Mouse (Mus musculus): ENCODE measurements around the gene Ncapg. TPM values are rescaled to one million over a fixed set of nuclear protein-coding genes. Genes with fewer than 3 reads are reported as not detected.

The Ncapg gene
- total RNA-seq, 4 experiments from 2014 or later: 0.46 to 1.7 (median 1.1) TPM

DNA sequence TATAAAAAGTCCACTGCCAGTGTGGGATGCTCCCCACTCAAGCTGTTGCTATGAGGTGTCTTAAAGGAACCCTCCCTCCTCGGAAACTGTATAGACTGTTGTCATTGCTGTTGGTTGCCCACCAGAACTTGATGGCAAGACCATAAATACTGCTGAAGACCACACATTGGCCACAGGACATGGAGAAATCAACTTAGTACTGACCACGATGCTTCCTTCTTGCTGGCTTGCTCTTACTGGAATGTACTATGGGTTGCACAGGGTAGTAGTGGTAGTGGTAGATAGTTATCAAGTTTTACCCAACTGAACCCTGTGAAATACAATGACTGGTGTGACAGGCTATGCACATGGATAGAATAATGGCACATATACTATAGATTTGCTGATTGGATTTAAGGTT is 37.1 kb downstream of the Ncapg start:
- DNase-seq: no peak

DNA sequence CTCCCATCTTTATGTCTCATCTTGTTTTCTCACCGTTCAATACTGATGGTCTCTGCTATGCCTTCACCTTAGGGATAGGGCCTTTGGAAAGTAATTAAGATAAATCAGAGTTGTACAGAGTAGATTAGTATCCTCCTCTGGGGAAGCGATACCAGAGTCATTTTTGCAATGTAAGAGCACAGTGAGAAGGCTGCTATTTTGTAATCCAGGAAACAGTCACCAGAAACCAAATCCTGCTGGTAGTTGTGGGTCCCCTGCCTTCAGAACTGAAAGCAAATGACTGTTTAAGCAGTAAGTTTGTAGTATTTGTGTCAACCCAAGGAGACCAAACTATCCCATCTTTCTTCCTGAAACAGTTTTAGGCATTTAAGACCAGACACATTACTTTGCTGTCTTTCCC is 39.9 kb downstream of the Ncapg start:
- no peak for DNase-seq

DNA sequence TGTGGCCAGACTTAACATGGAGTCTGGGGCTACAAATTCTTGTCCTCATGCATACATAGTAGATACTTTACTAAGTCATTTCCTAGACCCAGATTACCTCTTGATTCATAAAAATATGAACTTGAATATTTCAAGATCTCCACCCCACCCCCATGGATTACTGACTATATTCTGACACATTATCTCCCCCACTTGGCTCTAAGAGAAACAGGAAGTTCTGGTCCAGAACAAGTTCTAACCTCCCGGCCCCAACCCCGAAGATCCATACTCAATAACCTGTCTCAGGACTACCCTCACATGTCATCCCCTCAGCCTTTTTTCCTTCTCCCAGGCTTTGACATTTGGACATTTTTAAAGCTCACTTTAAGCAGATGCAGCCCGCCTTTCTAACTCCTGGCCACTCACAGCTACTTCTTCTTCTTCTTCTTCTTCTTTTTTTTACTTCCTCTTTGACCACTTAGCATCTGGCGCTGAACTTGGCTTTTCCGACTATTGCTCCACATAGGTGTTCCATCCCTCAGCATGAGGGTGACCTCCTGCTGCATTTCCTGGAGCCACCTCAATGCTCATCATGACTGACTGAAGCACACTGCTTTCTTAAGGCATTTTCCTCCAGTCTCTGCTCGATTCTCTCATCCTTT is 49.2 kb downstream of the Ncapg start:
- DNase-seq: no peak

DNA sequence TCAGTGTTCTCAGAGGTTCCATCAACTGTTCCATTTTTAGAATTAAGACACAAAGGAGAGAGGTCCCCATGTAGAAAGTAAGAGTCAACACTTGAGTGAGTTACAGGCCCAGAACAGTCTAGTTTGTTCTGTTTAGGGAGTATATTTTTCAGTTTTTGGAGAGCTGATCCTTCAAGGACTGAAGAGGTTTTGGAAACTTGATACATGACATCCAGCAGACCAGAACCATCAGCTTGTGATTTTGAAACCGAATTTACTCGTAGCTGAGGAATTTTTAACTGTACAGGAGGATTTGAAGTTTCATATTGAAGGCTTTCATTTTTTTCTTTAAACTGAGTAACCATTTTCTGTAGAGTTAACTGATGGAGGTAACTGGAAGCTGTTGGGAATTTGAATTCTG is 64.0 kb downstream of the Ncapg start:
- no peak for DNase-seq

DNA sequence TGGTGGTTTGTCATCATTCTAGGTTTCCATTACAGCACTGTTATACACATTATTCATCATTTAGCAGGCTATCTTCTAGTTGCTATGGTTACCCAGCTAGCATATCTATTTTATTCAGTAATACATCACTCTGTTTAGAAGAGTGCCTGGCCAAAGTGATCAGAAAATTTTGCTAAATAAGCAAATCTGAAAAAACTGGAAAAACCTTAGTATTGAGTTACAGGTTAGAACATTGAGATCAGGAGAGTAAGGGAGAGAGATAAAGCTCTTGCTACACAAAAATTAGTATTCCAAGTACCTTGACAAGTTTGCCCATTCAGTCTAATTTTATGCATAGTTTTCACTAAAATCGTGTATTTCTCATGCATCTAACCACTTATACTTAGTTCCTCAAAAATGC is 68.2 kb downstream of the Ncapg start:
- DNase-seq: no peak

Other genes with a start within 250 kb of the Ncapg start
- 100 to 1,000 TPM; 112 to 136 (median 124) TPM for gene Qdpr, start 219.7 kb upstream of the Ncapg start, total RNA-seq (2022)
- not detected for gene Clrn2, start 216.2 kb upstream of the Ncapg start, total RNA-seq (2022)
- gene Lap3, start 176.5 kb upstream of the Ncapg start, total RNA-seq (2022): 10 to 100 TPM; 48.6 to 67.8 (median 56.1) TPM
- 100 to 1,000 TPM in 3 of 4 experiments, 10 to 100 TPM in 1; 95.4 to 122 (median 111) TPM for gene Med28, start 149.7 kb upstream of the Ncapg start, total RNA-seq (2022)
- under 1 TPM; 0.24 to 0.43 (median 0.36) TPM for gene Fam184b, start 30.3 kb upstream of the Ncapg start, total RNA-seq (2022)
- 10 to 100 TPM; 22.9 to 28.4 (median 23.1) TPM for gene Lcorl, start 187.7 kb downstream of the Ncapg start, total RNA-seq (2022)